Mouse (Mus musculus): ENCODE results near the gene Rbfox3.

The Rbfox3 gene

GRCm38 (mm10) chr11:118600168-118600567 lies 311.2 kb downstream of the Rbfox3 start:
- no peak for DNase-seq (ENCODE audit: low spot score)

GRCm38 (mm10) chr11:118598726-118599125 lies 312.7 kb downstream of the Rbfox3 start:
- no peak for DNase-seq (ENCODE audit: low spot score)

GRCm38 (mm10) chr11:118584826-118585225 lies 326.6 kb downstream of the Rbfox3 start:
- DNase-seq (ENCODE audit: low spot score): peak; percentile 78

GRCm38 (mm10) chr11:118583989-118584388 lies 327.4 kb downstream of the Rbfox3 start:
- no peak for DNase-seq (ENCODE audit: low spot score)

GRCm38 (mm10) chr11:118583573-118583972 lies 327.8 kb downstream of the Rbfox3 start:
- DNase-seq (ENCODE audit: low spot score): no peak

GRCm38 (mm10) chr11:118581019-118581418 lies 330.4 kb downstream of the Rbfox3 start:
- no peak for DNase-seq (ENCODE audit: low spot score)

- DNase-seq (ENCODE audit: low spot score): no peak
Observed at GRCm38 (mm10) chr11:118579622-118580021, 331.8 kb downstream of the Rbfox3 start.

- no peak for DNase-seq (ENCODE audit: low spot score)
Observed at GRCm38 (mm10) chr11:118577271-118577670, 334.1 kb downstream of the Rbfox3 start.

GRCm38 (mm10) chr11:118576611-118577010 lies 334.8 kb downstream of the Rbfox3 start:
- no peak for DNase-seq (ENCODE audit: low spot score)

- DNase-seq (ENCODE audit: low spot score): no peak
Observed at GRCm38 (mm10) chr11:118574418-118574817, 337.0 kb downstream of the Rbfox3 start.

GRCm38 (mm10) chr11:118573569-118573968 lies 337.8 kb downstream of the Rbfox3 start:
- DNase-seq (ENCODE audit: low spot score): peak; percentile 32

- DNase-seq (ENCODE audit: low spot score): no peak
Observed at GRCm38 (mm10) chr11:118573000-118573399, 338.4 kb downstream of the Rbfox3 start.

- no peak for DNase-seq (ENCODE audit: low spot score)
Observed at GRCm38 (mm10) chr11:118570164-118570563, 341.2 kb downstream of the Rbfox3 start.

- no peak for DNase-seq (ENCODE audit: low spot score)
Observed at GRCm38 (mm10) chr11:118569571-118570062, 341.8 kb downstream of the Rbfox3 start.

- DNase-seq (ENCODE audit: low spot score): no peak
Observed at GRCm38 (mm10) chr11:118563877-118564276, 347.5 kb downstream of the Rbfox3 start.

- DNase-seq (ENCODE audit: low spot score): no peak
Observed at GRCm38 (mm10) chr11:118562847-118563246, 348.6 kb downstream of the Rbfox3 start.

GRCm38 (mm10) chr11:118558193-118558592 lies 353.2 kb downstream of the Rbfox3 start:
- no peak for DNase-seq (ENCODE audit: low spot score)

- no peak for DNase-seq (ENCODE audit: low spot score)
Observed at GRCm38 (mm10) chr11:118555631-118556030, 355.8 kb downstream of the Rbfox3 start.

- no peak for DNase-seq (ENCODE audit: low spot score)
Observed at GRCm38 (mm10) chr11:118554542-118554941, 356.9 kb downstream of the Rbfox3 start.

GRCm38 (mm10) chr11:118553926-118554325 lies 357.5 kb downstream of the Rbfox3 start:
- DNase-seq (ENCODE audit: low spot score): no peak

GRCm38 (mm10) chr11:118553001-118553400 lies 358.4 kb downstream of the Rbfox3 start:
- no peak for DNase-seq (ENCODE audit: low spot score)

- no peak for DNase-seq (ENCODE audit: low spot score)
Observed at GRCm38 (mm10) chr11:118552478-118552877, 358.9 kb downstream of the Rbfox3 start.

- no peak for DNase-seq (ENCODE audit: low spot score)
Observed at GRCm38 (mm10) chr11:118551705-118552104, 359.7 kb downstream of the Rbfox3 start.

- no peak for DNase-seq (ENCODE audit: low spot score)
Observed at GRCm38 (mm10) chr11:118550773-118551520, 360.4 kb downstream of the Rbfox3 start.

All from urinary bladder, postnatal 25 days (tissue).